Mouse (Mus musculus) left cerebral cortex, postnatal 10 days (tissue): ENCODE results near the gene Dnajc6. TPM values are rescaled to one million over a fixed set of nuclear protein-coding genes. Genes with fewer than 3 reads are reported as not detected.

Source experiments
- DNase-seq, 2 experiments: peaks; one replicate each; pipeline ENCODE4 v3.0.0; 2021 to 2022; ENCODE audit warnings: low spot score in 2 of 2, mixed read lengths in 1 of 2; ENCODE audit errors: extremely low spot score in 1 of 2
- intact Hi-C: fragments of 180-260 bp; cut with DNase I; formaldehyde crosslinking; loops from one replicate; pipeline ENCODE4 v1.15.1; 2025
- total RNA-seq, 2 experiments: library from RNA; stranded (reverse); gene quantifications; 2 replicates each; pipeline ENCODE4 v1.2.3; 2021

Gene Dnajc6
- total RNA-seq, 2 experiments from 2014 or later, result 278 to 284 TPM

- intact Hi-C loops, result no loop called here
Measured at GRCm38 (mm10) chr4:101504470-101505007, 8.1 kb downstream of the Dnajc6 start.

DNA sequence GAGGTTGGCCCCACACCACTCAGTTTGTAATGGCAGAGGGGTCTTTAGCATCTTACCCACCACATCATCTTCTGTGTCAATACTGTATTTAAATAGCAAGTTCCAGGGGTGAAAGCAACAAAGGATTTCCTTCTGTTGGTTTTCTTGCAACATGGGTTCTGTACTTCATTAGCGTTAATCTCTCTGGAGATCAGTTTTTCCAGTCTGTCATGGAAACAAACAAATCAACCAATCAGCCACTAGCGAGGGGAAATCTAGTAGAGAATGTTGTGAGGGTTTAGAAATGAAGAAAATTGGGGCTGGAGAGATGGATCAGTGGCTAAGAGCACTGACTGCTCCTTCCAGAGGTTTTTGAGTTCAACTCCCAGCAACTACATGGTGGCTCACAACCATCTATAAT lies 9.5 kb downstream of the Dnajc6 start:
- DNase-seq, result no peak
- intact Hi-C loops, result no loop called here

More at GRCm38 (mm10) chr4:101504470-101505007, 8.1 kb downstream of the Dnajc6 start:
- no peak for DNase-seq

DNA sequence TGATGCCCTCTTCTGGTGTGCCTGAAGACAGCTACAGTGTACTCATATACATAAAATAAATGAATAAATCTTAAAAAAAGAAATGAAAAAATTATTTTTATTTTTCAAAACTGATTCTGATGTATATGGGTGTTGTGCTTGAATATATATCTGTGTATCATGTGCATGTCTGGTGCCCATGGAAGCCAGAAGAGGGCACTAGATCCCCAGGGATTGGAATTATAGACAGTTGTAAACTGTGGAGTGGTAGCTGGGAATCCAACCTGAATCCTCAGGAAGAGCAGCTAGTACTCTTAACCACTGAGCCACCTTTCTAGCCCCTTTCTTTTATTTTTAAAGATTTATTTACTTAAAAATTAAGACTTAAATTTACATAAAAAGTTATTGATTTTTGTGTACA lies 9.9 kb downstream of the Dnajc6 start:
- no peak for DNase-seq
- intact Hi-C loops, result no loop called here

GRCm38 (mm10) chr4:101507571-101508422 lies 11.3 kb downstream of the Dnajc6 start:
- intact Hi-C loops, result no loop called here

GRCm38 (mm10) chr4:101508431-101508830 lies 12.0 kb downstream of the Dnajc6 start:
- intact Hi-C loops, result no loop called here
- no peak for DNase-seq

More at GRCm38 (mm10) chr4:101507571-101508422, 11.3 kb downstream of the Dnajc6 start:
- DNase-seq, result peak; percentile 59 to 81

DNA sequence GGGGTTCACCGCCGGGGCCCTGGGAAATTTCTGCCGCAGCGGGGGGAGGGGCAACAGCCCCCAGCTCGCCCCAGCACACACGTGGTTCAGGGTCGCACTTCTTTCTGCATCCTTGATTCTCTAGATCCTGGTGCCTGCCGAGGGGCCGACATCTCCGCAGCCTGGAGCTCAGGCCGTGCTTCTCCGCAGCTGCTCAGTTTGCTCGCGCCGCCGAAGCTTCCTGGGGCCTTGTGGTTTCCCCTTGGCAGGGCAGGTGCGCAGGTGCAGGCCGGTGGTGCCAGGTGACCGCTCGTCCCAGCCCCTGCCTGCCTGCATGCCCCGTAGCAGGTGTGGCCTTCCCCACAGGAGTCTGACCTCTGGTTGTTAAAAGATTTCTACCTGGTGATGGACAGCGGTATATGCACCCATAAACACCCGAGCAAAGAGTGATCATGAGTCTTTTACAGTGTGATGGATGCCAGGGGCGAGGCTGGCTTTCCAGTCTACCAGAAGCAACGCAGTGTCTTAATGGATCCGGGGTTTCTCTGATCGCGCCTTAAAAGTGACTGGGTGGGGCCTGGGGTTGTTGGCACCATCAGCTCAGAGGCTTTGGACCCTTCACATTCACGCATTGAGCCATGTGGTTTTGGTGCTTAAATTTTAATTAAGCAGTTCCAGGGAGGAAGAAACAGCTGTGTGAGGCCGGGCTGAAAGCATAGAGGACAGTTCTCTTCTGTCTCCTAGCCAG lies 12.6 kb downstream of the Dnajc6 start:
- peak in 1 of 2 experiments; percentile 56 for DNase-seq
- intact Hi-C loops, result no loop called here

- DNase-seq, result no peak
- intact Hi-C loops, result loop anchor here (10.0 kb wide), 1 partner anchor 104 kb away; no protein-coding TSS in a partner anchor
Measured at GRCm38 (mm10) chr4:101510111-101510903, 13.9 kb downstream of the Dnajc6 start.

GRCm38 (mm10) chr4:101510904-101511210 lies 14.4 kb downstream of the Dnajc6 start:
- intact Hi-C loops, result loop anchor here (10.0 kb wide), 1 partner anchor 104 kb away; no protein-coding TSS in a partner anchor
- no peak for DNase-seq

GRCm38 (mm10) chr4:101511768-101512521 lies 15.5 kb downstream of the Dnajc6 start:
- intact Hi-C loops, result loop anchor here (10.0 kb wide), 1 partner anchor 103 kb away; no protein-coding TSS in a partner anchor
- DNase-seq, result no peak

DNA sequence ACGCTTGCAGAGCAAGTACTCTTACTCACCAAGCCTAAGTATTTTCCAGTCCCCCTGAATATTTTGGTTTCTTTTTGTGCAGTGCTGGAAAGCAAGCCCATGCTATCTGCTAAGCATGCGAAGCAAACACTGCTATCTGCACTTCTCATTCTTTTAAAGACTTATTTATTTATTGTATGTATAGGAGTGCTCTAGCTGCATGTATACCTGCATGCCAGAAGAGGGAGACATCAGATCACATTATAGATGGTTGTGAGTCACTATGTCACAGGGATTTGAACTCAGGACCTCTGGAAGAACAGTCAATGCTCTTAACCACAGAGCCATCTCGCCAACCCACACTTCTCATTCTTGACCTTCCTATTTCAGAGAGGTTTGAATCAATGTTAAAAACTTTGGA lies 16.8 kb downstream of the Dnajc6 start:
- intact Hi-C loops, result loop anchor here (10.0 kb wide), 1 partner anchor 102 kb away; no protein-coding TSS in a partner anchor
- DNase-seq, result no peak

DNA sequence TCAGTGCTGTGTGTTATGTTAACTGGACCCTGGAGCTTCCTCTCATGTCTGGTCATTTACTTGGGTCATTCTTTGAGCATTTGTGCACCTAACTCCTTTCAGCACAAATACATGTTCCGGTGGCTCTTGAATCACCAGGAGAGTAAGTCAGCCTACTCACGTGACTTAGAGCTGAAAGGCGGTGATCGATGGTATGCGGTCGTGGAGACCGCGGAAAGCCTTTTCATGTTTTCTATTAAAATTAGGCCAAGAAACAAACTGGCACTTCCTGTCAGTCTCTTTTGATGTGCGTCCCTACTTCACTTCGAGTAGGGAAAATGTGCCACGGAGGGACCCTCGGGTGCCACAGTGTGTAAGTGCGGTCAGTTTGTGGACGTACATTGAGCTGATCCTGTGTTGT lies 19.4 kb downstream of the Dnajc6 start:
- intact Hi-C loops, result loop anchor here (10.0 kb wide), 1 partner anchor 99 kb away; no protein-coding TSS in a partner anchor
- DNase-seq, result no peak

DNA sequence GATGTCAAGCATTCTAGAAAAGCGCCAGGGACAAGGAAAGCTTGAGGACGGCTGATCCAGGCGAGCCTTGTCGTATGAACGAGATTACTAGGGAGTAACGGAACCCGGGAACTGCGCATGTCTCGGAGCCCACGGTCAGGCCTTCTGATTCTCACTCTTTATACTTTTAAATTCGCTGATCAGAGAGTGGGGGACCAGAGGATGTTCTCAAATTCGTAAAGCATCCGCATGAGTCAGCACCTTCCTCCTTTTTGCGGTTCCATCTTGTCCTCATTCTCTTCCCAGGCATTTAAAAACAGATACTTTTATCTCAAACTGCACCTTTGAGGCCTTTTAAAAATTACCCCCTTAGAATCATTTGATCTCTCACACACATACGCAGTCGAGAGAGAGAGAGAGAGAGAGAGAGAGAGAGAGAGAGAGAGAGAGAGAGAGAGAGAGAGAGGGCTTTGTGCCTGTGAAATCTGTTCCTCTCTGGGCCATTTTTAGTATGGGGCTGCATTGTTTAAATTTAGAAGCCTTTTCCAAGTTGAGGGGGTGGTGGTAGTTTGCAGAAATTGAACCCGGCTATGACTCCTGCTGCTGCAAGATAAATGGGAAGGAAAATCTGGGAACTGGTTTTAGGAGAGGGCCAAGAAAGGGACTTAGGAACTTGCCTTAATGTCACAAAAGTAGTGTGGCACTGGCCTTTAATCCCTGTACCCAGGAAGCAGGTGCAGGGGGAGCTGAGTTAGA lies 20.2 kb downstream of the Dnajc6 start:
- peak in 1 of 2 experiments; percentile 29 for DNase-seq
- intact Hi-C loops, result loop anchor here (10.0 kb wide), 1 partner anchor 98 kb away; no protein-coding TSS in a partner anchor

DNA sequence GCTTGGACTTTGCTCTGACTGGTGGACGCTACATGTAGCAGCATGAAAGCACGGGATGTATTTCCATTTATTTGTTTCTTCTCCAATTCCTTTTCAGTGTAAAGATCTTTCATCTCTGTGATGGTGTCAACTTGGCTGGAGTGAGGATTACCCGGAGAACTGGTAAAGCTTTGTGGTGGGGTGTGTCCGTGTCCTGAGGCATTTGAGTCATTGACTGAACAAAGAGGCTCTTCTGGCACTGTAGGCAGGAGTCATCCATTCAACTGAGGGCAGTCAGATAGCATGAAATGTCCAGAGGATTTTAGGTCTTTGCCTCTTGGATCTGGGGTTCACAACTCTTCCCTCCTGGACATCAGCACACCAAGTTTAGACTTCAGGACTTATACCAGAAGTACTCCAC lies 35.5 kb downstream of the Dnajc6 start:
- intact Hi-C loops, result no loop called here
- DNase-seq, result no peak

- intact Hi-C loops, result no loop called here
- DNase-seq, result no peak
Measured at GRCm38 (mm10) chr4:101540516-101540915, 44.1 kb downstream of the Dnajc6 start.

DNA sequence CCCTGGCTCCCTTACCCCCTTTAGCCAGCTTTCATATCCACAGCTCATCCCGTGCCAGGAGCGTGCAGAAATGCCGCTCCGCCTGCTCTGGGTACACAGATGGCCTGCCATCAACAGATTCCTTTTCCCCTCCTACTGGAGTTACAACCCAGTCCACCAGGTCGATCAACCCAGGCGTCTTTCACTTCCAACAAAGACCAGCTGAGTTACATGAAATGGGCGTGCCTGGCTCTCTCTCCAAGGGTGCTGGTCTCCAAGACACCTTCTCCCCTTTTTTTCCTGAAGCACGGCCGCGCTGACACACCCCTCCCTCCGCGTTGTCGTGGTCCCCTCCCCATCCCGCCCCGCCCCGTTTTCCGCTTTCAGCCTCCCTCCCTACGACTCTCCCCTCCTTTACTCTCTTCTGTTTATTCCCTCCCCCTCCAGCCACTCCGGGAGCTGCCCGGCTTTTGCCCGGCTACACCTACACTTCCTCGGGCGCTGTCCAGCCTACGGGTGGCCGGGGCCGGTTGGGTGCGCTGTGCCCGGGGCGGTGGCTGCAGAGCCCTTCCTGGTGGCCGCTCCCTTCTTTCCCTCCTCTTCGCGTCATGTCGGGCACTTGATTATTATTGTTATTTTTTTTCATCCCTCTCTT lies 53.6 kb downstream of the Dnajc6 start:
- DNase-seq, result peak in 1 of 2 experiments; percentile 40
- intact Hi-C loops, result no loop called here

DNA sequence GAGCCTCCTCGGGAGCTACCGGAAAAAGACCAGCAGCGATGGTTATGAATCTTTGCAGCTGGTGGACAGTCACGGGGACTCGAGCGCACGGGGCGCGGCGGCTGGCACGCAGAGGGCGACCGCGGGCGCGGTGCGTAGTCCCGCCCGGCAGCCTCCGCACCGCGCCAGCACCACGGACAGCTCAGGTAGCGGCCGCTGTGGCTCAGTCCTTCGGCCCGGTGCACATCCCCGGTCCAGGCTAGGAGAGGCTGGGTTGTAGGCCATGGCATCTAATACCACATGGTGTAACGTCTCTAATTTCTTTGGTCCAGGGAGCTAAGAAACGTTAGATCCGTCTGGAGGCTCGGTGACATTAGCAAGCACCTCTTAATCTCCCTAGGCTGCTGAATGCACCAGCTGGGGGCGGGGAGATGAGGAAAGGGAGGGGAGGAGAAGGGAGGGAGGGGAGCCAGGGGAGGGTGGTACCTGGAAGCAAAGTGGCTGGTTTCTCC lies 54.3 kb downstream of the Dnajc6 start:
- peak in 1 of 2 experiments; percentile 63 for DNase-seq
- intact Hi-C loops, result no loop called here

DNA sequence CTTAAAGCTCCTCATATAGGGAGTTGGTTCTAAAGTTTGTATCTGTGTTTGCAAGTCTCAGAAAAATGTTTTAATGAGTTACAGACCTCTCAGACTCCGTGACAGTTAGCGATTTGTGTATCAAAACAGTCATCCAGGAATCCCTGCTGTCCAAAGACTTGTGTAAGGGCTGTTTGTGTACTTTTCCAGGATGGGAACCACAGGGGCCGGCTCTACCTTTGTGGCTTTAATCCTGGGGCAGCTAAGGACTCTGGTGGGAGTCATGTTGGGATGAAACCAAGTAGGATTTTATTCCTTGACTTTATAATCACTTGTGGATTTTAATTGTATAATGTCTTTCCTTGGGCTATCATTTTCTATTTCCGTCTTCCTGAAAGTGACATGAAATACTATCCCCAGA lies 55.0 kb downstream of the Dnajc6 start:
- intact Hi-C loops, result no loop called here
- DNase-seq, result no peak
